Mouse (Mus musculus) T-helper 2 cell (primary cell): ENCODE results near the gene Maml1.

Experiments
- in situ Hi-C: fragments of 300-600 bp; cut with MboI, MseI; formaldehyde crosslinking; loops from one replicate; pipeline ENCODE4 v1.15.1; 2025; ENCODE audit warnings: high pct_unique_total_duplicates

The Maml1 gene

DNA sequence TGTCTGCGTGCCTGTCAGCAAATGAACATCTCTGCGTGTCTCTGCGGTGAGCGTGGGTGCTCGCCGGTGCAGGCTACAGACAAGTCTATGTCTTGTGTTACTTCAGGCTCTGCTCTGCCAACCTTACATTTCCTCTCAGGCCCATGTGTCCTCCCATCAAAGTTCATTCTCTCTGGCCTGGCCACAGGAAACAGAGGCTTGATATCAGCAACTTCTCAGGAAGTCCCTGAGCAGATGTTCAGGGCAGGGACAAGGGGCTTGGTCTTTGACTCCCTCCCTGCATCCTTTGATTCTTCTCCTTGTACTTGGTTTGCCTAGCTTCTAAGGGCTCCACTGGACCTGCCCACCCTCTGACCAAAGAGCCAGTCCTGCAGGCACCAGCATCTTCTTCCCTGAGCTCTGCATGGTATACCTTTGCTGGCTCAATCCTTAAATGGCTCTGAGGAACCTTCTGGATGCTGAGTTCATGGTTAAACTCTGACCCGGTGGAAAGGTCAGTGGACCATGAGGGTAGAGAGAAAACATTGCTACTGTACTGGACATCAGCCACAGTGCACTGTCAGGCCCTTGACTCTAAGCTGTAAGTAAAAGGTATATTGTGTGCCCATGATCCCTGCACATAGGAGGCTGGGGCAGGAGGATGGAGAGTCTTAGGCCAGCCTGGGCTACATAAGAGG lies 51.7 kb downstream of the Maml1 start:
- in situ Hi-C loops = loop anchor here (10.0 kb wide), 1 partner anchor 534 kb away; no protein-coding TSS in a partner anchor

DNA sequence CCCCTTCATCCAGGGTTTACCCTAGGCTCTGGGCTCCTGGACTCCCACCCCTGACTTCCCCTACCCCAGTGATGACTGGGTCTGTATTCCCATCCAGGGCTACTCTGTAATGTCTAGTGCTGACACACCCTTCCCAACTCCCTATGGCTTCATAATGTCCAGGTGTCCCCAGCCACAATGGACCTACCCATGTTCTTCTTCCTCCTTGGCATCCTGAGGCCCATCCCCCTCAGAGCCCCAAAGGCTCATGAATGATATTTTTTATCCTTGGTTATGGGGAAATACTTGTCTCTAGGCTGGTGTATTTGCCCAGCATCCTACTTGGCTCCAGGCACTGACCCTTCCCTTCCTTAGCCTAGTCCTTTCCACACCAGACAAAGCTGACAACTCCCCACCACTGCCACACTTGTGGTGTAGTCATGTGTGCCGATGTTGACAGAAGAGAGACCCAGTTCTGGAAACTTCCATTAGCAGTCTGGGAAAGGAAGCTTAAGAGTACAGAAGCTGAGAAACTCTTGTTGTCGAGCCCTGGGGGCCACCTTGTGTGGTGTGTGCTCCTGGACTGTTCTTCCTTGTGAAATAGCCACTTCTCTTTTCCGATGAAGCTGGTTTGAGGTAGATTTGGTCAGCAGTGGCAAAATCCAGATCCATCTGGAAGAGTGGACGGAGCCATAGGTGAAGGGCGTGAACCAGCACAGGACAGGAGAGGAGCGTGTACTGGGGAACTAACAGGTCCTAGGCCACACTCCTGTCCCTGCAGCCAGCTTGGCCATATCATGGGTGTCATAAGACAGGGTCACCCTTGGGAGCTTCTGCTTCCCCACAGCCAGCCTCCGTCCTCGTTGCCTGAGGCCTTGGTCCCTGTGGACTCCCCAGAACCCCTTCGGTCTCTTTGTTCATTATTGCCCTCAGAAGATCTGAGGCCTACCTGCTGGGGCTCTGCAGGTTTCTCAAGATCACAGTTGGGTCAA lies 53.0 kb downstream of the Maml1 start:
- in situ Hi-C loops = no loop called here

DNA sequence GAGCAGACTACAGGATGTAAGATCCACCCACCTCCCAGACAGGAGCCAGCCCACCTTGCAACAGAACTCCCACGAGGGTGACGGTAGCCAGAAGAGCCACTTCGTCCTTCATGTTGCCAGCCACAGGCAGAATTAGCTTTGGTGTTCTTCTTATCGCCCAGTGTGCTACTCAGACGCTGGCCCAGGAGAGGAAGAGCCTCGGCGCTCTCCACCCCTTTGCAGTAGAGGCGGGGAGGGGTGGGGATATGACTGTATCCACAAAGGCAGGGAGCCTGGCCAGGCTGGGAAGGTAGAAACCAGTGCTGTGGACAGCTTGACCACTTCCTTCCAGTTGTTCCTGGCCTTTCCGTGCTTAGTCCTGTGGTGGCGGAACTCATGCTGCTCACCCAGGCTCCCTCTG lies 53.8 kb downstream of the Maml1 start, which contains the start of gene Ltc4s:
TSS of gene Ltc4s (minus strand) at position 293 of the 400 bp plus-strand sequence.
- in situ Hi-C loops = no loop called here

DNA sequence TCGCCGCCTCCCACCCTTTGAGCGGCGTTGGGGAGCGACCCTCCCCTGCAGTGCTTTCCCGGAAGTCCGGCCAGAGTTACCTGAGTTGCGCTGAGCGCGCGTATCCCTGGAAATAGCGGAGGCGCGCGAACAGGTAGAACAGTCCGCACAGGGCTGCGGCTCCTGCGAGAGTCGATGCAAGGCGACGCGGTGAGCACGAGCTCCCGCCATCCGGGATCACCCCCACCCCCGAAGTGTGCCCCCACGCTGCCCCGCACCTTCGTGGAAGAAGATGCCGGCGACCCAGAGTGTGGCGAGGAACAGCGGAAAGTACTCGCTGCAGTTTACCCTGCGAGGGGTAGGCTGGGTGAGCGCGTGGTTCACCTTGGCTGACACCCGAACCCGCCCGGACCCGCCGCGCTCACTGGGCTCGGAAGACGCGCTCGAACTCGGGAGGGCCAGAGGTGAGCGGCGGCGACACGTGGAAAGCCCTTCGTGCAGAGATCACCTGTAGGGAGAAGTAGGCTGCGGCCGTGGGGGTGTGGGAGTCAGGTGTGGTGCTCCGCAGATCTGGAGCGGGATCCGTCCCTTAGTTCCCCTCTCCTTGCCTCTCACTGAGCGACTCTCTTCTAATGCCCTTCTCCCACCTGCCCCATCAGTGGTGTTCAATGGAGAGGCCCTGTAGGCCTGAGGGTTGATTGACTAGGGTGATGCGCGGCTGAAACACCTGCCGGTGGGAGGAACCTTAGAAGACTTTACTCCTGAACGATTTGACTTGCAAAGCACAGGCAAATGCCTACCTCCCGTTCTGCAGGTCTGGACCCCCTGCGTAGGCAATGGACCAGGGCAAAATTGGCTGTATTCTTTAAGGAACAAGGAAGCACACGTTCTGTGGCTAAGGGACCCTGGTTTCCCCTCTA lies 54.9 kb downstream of the Maml1 start:
- in situ Hi-C loops = no loop called here

DNA sequence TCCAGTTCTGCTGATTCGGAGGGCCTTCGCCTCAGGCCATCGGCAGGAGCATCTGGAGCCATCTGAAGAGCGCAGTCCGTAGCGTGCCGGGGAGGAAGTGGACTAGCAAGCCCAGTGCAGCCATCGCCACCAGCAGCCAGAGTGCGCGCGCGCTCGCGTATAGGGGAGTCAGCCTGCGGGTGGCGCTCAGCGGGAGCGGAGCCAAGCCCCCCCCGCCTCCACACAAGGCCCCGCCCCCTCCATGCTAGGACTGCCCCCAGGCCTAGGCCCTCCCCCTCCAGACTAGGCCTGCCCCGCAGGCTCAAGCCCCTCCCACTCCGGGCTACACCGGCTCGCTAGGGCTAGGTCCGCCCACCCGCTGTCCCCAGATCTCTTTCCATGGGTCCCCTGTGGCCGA lies 55.6 kb downstream of the Maml1 start:
- in situ Hi-C loops = no loop called here

DNA sequence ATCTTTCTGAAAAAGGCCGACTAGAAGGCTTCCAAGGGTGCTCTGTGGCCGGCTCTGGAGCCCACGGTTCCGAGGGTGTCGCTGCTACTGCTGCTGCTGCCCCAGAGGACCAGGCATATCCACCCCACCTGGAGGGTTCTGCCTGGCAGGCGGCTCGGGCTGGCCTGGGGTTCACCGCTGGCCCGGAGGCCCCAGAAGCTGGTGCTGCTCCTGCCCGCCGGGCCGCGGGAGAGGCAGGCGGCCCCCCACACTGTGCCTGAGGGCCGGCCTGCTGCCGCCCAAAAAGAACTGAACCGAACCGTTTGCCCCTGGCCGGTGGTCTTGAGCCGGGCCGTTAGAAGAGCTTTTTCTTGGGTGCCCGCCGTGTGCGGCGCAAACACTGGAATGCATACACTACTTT lies 57.5 kb downstream of the Maml1 start:
- in situ Hi-C loops = no loop called here

DNA sequence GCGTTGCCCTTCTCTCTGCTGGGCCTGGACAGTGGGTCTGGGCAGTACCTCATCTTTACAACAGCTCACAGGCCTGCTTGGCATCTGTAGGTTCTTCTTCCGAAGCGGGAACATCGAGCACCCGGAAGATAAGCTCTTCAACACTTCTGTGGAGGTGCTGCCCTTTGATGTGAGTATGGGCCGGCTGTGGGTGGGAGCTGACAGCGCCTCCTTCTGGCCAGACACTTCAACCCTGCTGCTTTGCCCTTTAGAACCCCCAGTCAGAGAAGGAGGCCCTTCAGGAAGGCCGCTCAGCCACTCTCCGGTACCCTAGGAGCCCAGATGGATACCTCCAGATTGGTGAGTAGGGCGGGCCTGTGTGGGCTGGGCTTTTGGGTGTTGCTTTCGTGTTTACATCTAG lies 58.1 kb downstream of the Maml1 start:
- in situ Hi-C loops = no loop called here

DNA sequence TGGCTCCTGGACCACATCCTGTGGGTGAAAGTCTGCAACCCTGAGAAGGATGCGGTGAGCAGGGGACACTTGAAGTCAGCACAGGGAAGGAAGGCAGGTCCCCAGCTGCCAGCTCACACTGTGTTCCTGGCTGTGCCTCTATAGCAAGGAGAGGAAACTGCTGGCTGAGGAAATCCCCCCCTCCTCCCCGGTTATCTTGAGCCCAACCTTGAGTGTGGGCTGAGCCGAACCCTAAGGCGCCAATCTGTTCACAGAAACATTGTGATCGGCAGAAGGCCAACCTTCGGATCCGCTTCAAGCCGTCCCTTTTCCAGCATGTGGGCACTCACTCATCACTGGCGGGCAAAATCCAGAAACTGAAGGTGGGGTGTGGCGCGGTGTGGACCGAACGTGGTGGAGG lies 59.1 kb downstream of the Maml1 start:
- in situ Hi-C loops = no loop called here

DNA sequence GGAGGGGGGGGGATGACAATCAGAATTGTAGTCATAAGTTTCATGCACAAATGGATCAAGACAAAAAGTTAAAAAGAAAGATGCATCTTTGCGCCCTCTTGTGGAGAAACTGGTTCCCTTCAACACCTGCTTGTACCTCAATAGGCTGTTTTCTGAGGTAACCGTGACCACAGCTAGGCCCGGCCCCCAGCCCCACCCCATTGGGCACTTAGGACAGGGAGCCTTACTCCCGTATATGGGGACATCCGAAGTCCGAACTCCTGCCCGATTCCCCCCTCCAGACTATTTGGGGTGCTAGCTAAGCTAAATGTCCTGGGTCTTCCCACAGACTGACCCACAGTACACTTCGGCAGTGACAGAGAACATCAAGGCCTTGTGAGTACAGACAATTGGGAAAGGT lies 60.7 kb downstream of the Maml1 start:
- in situ Hi-C loops = no loop called here

DNA sequence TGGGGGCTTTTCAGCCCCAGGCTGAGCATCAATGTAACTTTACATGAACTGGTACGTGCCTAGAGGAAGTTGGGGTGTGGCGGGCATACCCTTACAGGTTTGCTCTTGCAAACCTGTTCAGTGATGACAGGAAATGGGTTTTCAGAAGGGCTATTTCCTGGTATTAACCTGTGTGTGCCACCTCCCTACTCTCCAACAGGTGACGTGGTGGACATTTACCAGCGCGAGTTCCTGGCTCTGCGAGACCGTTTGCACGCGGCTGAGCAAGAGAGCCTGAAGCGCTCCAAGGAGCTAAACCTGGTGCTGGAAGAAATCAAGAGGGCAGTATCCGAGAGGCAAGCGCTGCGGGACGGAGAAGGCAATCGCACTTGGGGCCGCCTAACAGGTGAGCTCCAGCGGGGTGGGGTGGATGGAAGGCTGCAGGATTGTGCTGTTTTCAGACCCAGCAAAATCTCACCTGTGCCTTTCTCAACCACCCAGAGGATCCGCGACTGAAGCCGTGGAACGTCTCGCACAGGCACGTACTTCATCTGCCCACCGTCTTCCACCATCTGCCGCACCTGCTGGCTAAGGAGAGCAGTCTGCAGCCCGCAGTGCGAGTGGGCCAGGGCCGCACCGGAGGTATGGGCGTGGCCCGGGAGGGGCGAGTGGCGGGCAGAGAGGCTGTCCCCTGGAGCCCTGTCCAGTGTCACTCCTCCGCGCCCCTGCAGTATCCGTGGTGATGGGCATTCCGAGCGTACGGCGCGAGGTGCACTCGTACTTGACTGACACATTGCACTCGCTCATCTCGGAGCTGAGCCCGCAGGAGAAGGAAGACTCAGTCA lies 61.4 kb downstream of the Maml1 start:
- in situ Hi-C loops = no loop called here

DNA sequence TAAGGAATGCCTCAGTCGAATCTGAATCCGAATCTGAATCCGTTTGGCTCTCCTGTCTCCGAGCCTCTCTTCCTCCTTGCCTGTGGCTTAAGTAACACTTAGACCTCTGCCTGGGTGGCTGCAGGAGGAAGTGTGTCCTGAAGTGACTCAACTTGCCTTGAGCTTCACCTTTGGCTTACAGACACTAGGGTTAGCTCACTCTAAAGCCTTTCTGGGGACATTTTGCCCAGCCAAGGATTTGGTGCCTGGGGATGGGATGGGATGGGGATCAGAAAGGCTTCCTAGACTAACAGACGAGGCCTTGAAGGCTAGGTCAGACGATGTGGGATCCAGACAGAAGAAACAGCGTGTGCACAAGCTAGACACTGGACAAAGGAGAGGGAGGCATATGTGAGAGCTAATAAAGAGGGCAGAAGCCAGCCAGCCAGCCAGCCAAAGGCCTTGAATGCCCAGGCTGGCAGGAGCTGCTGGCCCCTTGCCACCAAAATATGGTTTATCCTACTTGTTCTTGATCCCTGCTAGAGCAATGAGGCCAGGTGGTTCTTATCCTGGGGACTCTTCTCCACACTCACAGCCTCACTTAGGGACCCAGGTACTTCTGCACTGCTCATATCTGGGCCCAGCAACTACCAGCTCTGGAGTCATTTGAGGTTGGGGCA lies 62.7 kb downstream of the Maml1 start:
- in situ Hi-C loops = loop anchor here (5.0 to 10.0 kb wide), 2 partner anchors 67 to 1375 kb away; partner anchors contain the start of gene Hnrnpab

DNA sequence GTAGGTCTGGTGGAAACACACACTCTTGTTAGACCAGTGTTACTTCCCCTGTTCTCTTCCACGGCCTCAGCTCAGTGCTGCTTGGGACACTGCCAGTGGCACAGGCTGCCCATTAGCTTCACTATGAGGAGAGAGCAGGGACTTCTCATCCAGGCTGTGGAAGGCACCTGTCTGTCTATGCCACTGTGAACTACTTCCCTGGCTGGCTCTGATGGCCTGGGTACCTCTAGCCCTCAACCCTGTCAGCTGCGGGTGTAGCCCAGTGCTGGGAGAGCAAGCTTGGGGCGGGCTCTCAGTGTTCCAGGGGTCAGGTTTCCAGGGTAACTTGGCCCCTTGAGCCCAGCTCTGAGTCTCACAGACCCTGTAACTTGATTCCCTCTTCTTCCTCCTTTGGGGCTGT lies 63.3 kb downstream of the Maml1 start:
- in situ Hi-C loops = loop anchor here (5.0 to 10.0 kb wide), 2 partner anchors 66 to 1376 kb away; partner anchors contain the start of gene Hnrnpab

DNA sequence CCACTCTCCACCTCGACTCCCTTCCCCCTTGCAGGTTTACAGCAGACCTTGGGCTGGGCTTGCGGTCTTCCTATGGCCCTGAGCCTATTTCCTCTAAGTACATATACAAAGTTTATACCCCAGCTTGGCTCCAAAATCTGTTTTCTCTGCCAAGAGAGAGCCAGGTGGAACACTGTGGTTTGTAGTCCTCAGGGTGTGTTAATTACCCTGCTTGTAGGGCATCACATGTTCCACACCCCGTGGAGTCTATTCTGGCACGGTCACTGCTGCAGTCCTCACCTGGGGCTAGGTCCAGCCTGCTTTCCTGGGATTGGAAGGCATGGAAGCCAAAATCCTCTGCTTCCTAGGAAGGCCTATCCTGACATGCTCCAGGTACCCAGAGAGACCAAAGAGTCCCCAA lies 64.4 kb downstream of the Maml1 start:
- in situ Hi-C loops = loop anchor here (5.0 to 10.0 kb wide), 2 partner anchors 65 to 1377 kb away; partner anchors contain the start of gene Hnrnpab

DNA sequence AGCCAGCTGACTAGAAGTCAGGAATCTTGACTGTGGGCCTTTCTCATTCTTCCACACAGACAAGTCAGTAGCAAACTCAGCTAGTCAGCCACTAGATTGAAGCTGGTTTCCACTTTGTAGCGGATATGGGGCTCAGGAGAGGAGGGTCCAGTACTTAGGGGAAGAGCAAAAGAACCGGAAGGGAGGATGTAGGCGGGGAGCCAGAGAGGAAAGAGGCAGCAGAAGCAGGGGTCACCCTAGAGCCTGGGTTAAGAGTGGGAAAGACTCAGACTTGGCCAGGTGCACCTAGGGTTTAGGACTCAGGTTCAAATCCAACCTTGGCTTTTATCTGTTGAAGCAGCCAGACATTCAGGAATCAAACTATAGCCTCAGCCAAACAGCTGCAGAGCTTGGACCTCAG lies 64.9 kb downstream of the Maml1 start:
- in situ Hi-C loops = loop anchor here (5.0 to 10.0 kb wide), 2 partner anchors 65 to 1378 kb away; partner anchors contain the start of gene Hnrnpab

DNA sequence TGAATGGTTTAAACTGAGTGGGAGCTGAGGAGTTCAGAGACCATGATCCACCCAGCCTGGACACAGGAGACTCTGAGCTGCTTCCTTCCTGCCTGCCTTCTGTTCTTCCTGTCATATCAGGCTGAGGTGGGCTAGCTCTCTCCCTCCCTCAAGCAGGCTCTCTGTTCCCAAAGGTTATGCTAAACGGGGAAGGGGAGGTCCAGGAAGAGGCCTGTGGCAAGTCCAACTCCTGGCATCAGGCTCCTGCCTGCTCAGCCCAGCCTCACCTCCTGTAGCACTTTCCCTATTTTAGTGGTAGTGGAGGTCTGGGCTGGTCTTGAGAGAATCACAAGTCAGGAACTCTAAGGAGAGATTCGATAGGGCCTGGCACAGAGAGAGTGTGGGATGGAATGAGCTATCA lies 65.7 kb downstream of the Maml1 start:
- in situ Hi-C loops = loop anchor here (5.0 to 10.0 kb wide), 2 partner anchors 64 to 1378 kb away; partner anchors contain the start of gene Hnrnpab

DNA sequence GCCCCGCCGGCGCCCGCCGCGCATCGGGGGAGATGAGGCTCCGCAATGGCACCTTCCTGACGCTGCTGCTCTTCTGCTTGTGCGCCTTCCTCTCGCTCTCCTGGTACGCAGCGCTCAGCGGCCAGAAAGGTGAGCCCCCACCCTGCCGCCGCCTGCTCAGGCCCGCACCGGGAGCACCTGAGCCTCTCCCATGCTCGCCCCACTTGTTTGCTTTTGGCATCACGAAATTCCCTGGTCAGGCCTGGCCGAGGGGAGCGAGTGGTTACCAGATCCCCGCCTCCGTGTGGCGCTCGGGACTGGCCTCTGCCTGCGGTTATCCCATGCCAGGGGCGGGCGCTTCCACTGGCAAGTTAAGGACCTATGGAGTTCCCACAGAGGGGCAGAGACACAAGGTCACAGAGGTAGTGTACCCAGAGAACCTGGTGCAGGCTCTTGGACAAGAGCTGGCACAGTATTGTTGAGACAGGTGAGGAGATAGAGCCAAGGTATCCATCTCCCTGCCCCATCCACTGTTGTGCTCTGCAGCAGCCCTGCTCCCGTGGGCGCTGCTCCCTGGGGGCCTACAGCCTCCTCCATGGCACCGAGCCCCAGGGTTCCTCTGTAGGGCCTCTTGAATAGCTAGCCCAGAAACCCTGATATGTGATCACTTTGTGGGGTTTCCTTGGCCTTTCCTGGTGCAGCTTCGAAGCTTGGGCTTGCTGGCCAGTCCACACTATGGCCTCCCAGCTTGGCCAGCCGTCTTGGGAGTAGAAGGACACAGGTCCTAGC lies 66.3 kb downstream of the Maml1 start:
- in situ Hi-C loops = loop anchor here (5.0 to 10.0 kb wide), 2 partner anchors 63 to 1379 kb away; partner anchors contain the start of gene Hnrnpab

DNA sequence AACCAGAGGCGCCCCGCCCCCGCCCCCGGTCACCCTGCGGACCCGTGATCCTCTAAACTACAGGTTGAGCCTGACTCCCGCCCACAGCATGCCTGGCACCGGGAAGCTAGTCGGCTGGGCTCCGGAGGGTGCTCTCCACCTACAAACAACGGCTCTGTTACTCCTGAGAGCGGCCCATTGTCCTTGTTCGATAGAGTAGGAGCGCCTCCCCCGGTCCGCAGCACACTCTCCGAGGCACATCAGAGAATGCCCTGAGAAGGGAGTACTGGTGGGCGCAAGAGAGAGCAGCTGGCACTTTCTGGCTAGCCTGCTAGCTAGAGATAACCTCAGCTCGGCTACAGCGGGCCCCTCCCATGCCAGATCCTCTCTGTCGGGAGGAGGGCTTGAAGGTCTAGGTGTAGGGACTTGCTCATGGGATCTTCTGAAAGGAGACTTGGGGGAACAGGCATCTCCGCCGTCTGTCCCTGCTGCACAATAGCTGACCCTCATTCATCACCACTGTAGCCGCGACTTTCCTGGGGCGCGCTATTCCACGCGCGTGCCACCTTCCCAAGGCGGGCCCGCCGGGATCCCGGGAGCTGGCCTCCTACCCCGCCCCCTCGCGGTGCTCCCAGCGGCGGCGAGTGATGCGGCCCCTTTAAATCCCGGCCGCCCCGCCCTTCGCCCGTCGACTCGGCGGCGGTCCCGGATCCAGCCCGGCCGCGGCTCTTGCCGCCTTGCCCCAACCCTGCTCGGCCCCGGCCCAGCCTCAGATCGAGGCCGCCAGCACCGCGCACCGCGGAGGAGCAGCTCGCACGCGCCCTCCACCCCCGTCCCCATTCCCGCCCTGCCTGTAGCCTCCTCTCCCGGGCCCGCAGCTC lies 67.2 kb downstream of the Maml1 start:
- in situ Hi-C loops = loop anchor here (5.0 to 10.0 kb wide), 2 partner anchors 63 to 1380 kb away; partner anchors contain the start of gene Hnrnpab
